Mouse (Mus musculus): ENCODE results near the gene Mbnl1.

- TF ChIP-seq EP300 (IDR thresholded peaks at IDR 0.05; ENCODE audit: low read depth) = no peak
- no peak for TF ChIP-seq CTCF (IDR thresholded peaks at IDR 0.05; ENCODE audit: low read depth)
These were observed 51.5 kb downstream of the Mbnl1 start for GRCm38 (mm10) chr3:60524127-60524526.
